Mouse (Mus musculus) limb, embryonic 15.5 days (tissue): ENCODE measurements at regions not wholly inside any gene's neighbourhood (a gene's known extent, or its start where the extent isn't known, plus 50 kb on each side); places are given as distances from the start of the nearest gene placed in this dataset.

Experiments
- ATAC-seq: fragments of 200-750 bp; cut with Nextera tagmentation; 2 replicates; pipeline ENCODE4 v1.8.0; 2017; ENCODE audit warnings: low read depth, moderate TSS enrichment; ENCODE audit not compliant: insufficient number of reproducible peaks, low FRiP score, low TSS enrichment
- H3K27ac ChIP-seq: fragments of 300-500 bp; sonication (generic); 2 replicates; pipeline ENCODE4 v1.5.1; 2015; ENCODE audit warnings: moderate library complexity, mild to moderate bottlenecking, inconsistent platforms
- H3K27me3 ChIP-seq: fragments of 300-500 bp; sonication (generic); 2 replicates; pipeline ENCODE4 v1.6.1; 2015; ENCODE audit warnings: inconsistent platforms
- H3K36me3 ChIP-seq: fragments of 300-500 bp; sonication (generic); 2 replicates; pipeline ENCODE4 v1.6.1; 2015; ENCODE audit warnings: inconsistent platforms
- H3K4me1 ChIP-seq: fragments of 300-500 bp; sonication (generic); 2 replicates; pipeline ENCODE4 v1.6.1; 2015; ENCODE audit warnings: inconsistent platforms
- H3K4me2 ChIP-seq: fragments of 300-500 bp; sonication (generic); 2 replicates; pipeline ENCODE4 v1.6.1; 2015; ENCODE audit warnings: mild to moderate bottlenecking, inconsistent platforms
- H3K4me3 ChIP-seq: fragments of 300-500 bp; sonication (generic); 2 replicates; pipeline ENCODE4 v1.5.1; 2015; ENCODE audit warnings: mild to moderate bottlenecking, inconsistent platforms
- H3K9ac ChIP-seq: fragments of 300-500 bp; sonication (generic); 2 replicates; pipeline ENCODE4 v1.6.1; 2015; ENCODE audit warnings: inconsistent platforms
- H3K9me3 ChIP-seq: fragments of 300-500 bp; sonication (generic); 2 replicates; pipeline ENCODE4 v1.6.1; 2016; ENCODE audit warnings: inconsistent platforms
- WGBS: fragments of 180-500 bp; shearing (Covaris S2); methylation state at CpG from one replicate; pipeline ENCODE4 v1.1.7; 2015; 5-methylcytosine and 5-hydroxymethylcytosine counted together

DNA sequence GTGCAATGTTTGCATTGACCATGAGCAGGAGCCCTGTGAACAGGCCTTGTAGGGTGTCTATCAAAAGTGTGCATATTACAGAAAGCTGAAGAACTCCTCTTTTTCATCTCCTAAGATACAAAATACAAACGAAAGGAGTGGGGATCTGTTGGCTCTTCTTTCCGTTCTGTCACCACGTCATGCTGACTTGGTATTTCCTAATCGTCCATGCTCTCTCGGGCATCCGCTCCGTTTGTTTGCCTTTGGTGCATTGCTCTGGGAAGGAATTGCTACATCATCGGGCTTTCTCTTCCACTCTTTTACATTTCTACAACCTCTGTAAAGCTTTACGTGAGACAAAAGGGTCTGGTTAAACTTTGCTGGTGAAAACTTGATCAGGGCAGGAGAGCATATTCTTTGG lies 581.2 kb upstream of the Nr5a2 start:
- ATAC-seq, result no peak
- Histone ChIP-seq H3K4me3 (no peak overlapping the region), H3K4me1 (no peaks in the 10 kb centered on the region), H3K9ac (no peak overlapping the region), H3K27ac (no peak overlapping the region), H3K4me2 (no peak overlapping the region), H3K9me3 (no peaks in the 10 kb centered on the region), H3K36me3 (no peaks in the 10 kb centered on the region), H3K27me3 (no peaks in the 10 kb centered on the region)
- 80% methylated on average over 9 of the region's 9 CpGs for WGBS

DNA sequence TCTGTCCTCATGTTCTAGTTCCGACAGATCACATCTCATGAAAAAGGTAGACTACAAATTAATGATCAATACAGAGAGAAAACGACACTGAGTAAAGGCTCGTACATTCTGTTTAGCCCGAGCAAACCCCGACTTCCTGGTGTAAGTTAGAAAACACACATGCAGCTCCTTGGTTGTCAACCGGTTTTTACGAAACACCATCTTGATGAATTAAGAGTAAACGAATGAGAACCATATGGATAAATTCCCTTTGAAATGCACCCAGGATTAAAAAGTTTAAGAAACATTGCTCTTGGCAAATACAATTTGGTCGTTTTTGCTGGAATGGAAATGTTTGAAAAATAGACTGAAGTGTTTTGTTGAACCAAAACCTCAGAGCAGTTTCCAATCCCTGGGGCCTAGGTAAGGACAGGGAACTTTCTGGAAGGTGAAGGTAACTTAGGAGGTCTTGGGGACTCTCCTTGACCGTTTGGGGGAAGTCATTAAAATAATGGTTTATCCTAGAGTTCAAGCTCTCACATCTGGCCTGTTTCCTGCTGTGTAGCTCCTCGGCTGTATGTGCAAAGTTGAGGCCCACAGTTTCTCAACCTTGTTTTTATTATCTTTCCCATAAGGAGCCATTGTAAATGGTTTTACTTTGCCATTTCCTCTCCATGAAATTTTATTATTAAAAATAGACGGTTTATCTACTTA lies 579.3 kb upstream of the Nr5a2 start:
- no peaks in the 10 kb centered on the region for H3K4me1 ChIP-seq
- no peak overlapping the region for H3K9ac ChIP-seq
- H3K4me3 ChIP-seq, result no peak overlapping the region
- H3K4me2 ChIP-seq, result no peak overlapping the region
- no peaks in the 10 kb centered on the region for H3K9me3 ChIP-seq
- no peaks in the 10 kb centered on the region for H3K27me3 ChIP-seq
- WGBS, result 27% methylated on average over 12 of the region's 12 CpGs
- ATAC-seq, result no peak
- no peaks in the 10 kb centered on the region for H3K36me3 ChIP-seq
- H3K27ac ChIP-seq, result peak overlapping the region; percentile 54

DNA sequence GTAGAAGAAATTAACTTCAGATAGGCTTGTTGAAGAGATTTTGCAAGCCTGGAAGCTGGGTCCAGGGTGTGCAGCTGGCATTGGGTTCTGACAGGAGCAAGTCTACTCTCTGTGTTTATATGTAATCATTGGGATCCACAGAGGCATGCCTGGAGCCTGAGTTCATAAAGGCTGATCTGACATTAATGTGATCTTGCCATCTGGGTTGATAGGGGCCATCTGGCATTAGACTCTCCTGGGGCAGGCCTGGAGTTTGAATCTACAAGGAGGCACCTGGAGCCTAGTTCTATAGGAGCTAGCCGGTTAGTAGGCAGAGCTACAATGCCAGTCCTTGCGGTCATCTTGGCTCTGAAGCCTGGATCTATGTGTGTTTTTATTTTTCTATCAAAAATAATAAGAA lies 554.5 kb upstream of the Nr5a2 start:
- no peak overlapping the region for H3K4me3 ChIP-seq
- WGBS, result 70% methylated on average over 2 of the region's 2 CpGs
- no peak for ATAC-seq

DNA sequence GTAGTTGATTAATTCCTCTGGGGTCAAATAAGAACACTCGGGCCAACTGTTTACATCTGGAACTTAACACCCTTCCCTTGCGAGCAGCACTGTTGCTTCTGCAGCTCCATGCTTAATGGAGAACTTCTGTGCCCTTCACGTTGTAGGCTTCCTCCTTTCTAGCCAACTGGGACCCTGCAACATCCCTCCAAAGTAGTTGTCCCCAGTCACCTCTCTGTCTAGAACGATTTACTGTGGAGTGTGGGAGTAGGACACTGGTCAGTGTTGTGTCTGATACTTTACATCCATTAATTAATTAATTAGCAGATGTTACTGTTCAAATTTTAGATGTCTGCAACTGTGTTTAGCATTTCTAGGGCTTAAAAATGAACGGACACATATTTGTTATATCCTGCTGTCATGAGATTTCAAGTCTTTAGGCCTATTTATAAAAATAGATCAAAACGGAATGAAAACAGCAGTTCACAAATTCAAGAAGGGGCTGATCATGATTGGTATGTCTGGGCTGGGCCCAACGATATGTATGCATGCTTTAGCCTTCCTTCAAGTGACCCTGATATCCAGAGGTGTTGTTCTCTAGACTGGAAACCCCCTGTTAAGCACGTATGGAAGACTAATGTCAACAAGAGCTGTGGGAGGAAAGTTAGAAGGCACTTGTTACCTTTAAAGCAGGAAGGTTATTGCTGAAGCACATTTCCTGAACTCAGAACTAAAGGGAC lies 543.6 kb upstream of the Nr5a2 start:
- no peak overlapping the region for H3K4me2 ChIP-seq
- no peaks in the 10 kb centered on the region for H3K27me3 ChIP-seq
- H3K4me3 ChIP-seq, result no peak overlapping the region
- ATAC-seq, result no peak
- no peak overlapping the region for H3K9ac ChIP-seq
- H3K9me3 ChIP-seq, result no peaks in the 10 kb centered on the region
- H3K4me1 ChIP-seq, result no peaks in the 10 kb centered on the region
- H3K36me3 ChIP-seq, result no peaks in the 10 kb centered on the region
- no peak overlapping the region for H3K27ac ChIP-seq
- 55% methylated on average over 8 of the region's 8 CpGs for WGBS

More for the DNA sequence above, 554.5 kb upstream of the Nr5a2 start:
- H3K36me3 ChIP-seq, result no peaks in the 10 kb centered on the region
- H3K9me3 ChIP-seq, result no peaks in the 10 kb centered on the region
- no peak overlapping the region for H3K27ac ChIP-seq
- no peaks in the 10 kb centered on the region for H3K27me3 ChIP-seq
- no peak overlapping the region for H3K4me2 ChIP-seq
- no peaks in the 10 kb centered on the region for H3K4me1 ChIP-seq
- H3K9ac ChIP-seq, result no peak overlapping the region

DNA sequence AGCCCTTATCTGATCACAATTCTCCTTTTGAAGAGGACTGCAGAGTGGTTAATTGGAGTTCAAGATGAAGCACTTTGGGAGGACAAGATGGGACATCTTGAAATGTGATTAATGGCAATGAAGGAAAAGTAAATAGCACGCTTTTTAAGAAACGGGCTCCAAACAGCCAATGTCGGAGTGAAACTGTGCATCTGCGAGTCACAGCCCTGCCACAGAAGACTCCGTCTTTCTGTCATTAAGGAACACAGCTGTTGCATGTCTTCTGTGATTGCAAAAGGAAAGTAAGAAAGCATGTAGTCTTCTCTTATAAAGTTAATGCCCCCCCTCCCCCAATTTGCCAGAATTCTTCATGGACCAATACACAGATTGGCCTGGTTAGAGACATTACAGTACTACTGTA lies 528.0 kb upstream of the Nr5a2 start:
- WGBS, result 74% methylated on average over 5 of the region's 5 CpGs
- H3K4me3 ChIP-seq, result no peak overlapping the region
- H3K27ac ChIP-seq, result no peak overlapping the region
- no peaks in the 10 kb centered on the region for H3K27me3 ChIP-seq
- ATAC-seq, result no peak
- H3K9me3 ChIP-seq, result no peaks in the 10 kb centered on the region
- no peak overlapping the region for H3K9ac ChIP-seq
- no peaks in the 10 kb centered on the region for H3K4me1 ChIP-seq
- H3K36me3 ChIP-seq, result no peaks in the 10 kb centered on the region
- no peak overlapping the region for H3K4me2 ChIP-seq

DNA sequence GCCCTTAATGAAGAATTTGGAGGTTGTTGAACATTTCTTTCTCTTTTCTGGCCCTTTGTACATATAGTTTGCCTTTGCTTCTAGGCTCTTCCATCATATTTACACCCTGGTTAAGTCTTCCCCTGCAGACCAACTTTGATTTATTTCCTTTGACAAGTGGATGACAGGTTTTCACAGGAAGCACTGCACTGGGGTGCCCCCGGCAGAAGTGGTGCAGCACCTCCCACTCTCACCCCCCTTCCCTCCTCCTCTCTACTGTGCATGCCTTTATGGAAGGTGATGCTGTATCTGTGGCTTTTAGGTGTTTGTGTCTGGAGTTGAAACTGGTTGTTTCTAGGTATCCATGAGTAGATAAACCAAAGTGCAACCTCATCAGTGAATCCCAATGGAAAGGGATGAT lies 518.2 kb upstream of the Nr5a2 start:
- H3K4me3 ChIP-seq, result no peak overlapping the region
- no peaks in the 10 kb centered on the region for H3K27me3 ChIP-seq
- no peak overlapping the region for H3K27ac ChIP-seq
- WGBS, result 22% methylated on average over 1 of the region's 1 CpGs
- no peaks in the 10 kb centered on the region for H3K9me3 ChIP-seq
- H3K4me2 ChIP-seq, result no peak overlapping the region
- no peak overlapping the region for H3K9ac ChIP-seq
- H3K4me1 ChIP-seq, result peaks cover 3% of the 10 kb centered on the region; the same call in 1 of the 2 replicates
- H3K36me3 ChIP-seq, result no peaks in the 10 kb centered on the region
- no peak for ATAC-seq

DNA sequence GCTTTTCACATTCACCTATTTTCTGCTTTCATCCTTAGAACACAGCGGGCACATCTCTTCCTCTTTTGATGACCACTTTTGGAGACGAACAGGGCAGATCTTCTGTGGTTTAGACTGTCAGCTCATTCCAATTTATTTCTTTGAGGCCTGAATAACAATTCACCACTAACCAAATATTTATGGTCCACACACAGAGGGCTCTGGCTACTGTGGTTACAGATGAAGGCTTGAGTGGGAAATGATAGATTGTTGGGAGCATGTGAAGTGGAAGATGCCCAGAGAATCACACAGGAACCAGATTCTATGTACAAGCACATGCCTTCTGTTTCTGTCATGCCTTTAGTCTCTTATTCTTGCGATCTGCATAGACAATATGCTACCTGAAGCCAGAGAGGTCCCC lies 517.0 kb upstream of the Nr5a2 start:
- H3K36me3 ChIP-seq, result no peaks in the 10 kb centered on the region
- H3K9ac ChIP-seq, result no peak overlapping the region
- no peaks in the 10 kb centered on the region for H3K27me3 ChIP-seq
- WGBS, result 85% methylated on average over 3 of the region's 3 CpGs
- no peak overlapping the region for H3K27ac ChIP-seq
- H3K4me1 ChIP-seq, result peaks cover 3% of the 10 kb centered on the region; the same call in 1 of the 2 replicates
- no peak overlapping the region for H3K4me2 ChIP-seq
- no peak for ATAC-seq
- no peaks in the 10 kb centered on the region for H3K9me3 ChIP-seq
- no peak overlapping the region for H3K4me3 ChIP-seq

DNA sequence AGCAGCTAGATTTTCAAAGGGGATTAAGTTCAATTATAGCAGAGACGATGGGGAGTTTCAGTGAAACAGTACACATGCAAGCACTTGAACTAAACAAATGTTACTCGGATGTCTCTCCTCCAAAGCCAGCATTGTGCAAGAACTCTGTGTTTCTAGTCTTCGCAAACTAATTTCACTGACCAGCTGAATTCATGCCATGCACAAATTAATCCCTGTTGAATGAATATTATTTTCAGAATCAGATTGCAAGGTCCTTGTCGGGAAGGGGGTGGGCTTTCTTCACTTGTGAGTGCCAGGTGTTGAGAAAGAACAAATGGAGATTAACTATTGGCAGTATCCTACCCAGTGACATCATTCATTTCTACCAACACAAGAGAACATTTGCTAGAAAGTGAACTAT lies 514.6 kb upstream of the Nr5a2 start:
- Histone ChIP-seq H3K4me1 (peaks cover 3% of the 10 kb centered on the region; the same call in 1 of the 2 replicates), H3K4me3 (no peak overlapping the region), H3K9me3 (no peaks in the 10 kb centered on the region), H3K27me3 (no peaks in the 10 kb centered on the region), H3K36me3 (no peaks in the 10 kb centered on the region), H3K27ac (no peak overlapping the region), H3K9ac (no peak overlapping the region), H3K4me2 (no peak overlapping the region)
- ATAC-seq, result no peak
- WGBS, result 72% methylated on average over 4 of the region's 4 CpGs

DNA sequence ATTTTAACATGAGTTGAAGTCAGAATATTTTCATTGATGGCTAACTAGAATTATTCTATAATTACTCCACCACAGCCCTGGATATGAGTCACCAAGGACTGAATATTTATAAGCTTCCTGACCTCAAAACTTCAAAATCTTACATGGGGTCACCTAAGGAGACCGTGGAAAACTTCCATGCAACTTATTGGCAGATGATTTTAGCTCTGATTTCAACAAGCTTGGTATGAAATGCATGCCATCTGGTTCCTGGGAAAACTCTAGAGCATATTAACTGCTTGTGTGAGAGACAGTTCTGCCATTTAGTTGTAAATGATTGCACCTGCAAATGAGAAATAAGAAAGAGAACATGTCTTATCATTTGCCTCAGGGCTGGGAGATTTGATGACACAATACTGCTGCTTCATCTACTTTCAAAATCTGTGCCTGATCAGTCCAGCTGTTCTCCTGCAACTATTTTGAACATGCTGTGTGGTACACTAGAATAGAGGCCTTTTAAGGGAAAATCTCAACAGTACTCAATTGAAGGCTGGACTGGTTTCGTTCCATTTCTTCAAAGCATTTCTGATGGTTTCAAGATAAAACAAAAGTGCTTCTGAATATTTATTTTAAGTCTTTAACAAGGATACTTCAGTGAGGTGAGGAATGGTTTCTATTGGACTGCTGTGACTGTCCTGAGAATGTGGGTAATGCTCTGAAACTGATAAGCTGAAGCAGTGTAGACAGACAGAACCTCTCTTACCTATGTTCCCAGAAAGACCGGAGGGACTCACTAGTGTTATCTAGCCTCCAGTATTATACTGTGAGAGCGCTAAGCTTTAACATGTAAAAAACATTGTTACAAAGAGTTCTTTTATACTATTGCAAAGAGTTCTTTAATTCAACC lies 513.8 kb upstream of the Nr5a2 start:
- no peak for ATAC-seq
- Histone ChIP-seq H3K36me3 (no peaks in the 10 kb centered on the region), H3K4me2 (no peak overlapping the region), H3K27ac (no peak overlapping the region), H3K9ac (no peak overlapping the region), H3K27me3 (no peaks in the 10 kb centered on the region), H3K9me3 (no peaks in the 10 kb centered on the region), H3K4me1 (peaks cover 3% of the 10 kb centered on the region; the same call in 1 of the 2 replicates), H3K4me3 (no peak overlapping the region)
- 71% methylated on average over 4 of the region's 4 CpGs for WGBS

DNA sequence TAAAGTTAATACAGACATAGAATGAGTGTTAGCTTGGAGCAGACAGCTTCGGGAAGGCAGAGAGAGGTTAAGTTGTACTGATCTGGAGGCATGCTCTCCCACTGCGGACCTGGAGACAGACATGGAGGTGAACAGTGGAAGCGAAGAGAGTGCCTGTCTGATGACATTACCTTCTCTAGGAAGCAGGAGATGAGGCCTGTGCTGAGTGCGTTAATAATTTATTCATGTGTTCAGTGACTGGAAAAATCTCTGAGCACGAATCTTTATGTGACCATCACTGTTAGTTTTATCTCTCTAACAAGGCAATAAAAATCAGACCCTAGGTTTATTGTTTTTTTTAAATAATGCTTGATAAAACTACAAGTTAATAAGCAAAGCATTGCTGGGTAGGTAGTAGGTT lies 504.7 kb upstream of the Nr5a2 start:
- Histone ChIP-seq H3K4me1 (no peaks in the 10 kb centered on the region), H3K4me2 (no peak overlapping the region), H3K9me3 (no peaks in the 10 kb centered on the region), H3K27ac (no peak overlapping the region), H3K4me3 (no peak overlapping the region), H3K36me3 (no peaks in the 10 kb centered on the region), H3K27me3 (no peaks in the 10 kb centered on the region), H3K9ac (no peak overlapping the region)
- ATAC-seq, result no peak
- WGBS, result 86% methylated on average over 5 of the region's 5 CpGs

DNA sequence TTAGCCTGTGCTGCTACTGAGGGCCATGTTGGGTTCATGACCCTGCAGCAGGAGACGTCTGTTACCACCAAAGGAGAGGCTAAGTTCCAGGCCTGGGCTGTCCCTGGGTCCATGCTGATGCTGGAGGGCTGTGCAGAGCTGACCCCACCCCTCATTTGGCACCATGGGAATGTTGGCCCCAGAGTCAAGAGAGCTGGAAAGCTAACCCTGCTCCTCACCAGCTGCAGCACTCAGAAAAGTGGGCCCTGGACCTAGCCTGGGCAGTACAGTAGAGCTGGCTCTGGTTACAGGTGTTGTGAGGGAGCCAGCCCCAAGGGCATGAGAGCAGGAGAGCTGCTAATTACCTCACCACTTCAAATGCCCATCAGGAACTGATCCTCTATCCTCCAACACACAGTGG lies 500.9 kb upstream of the Nr5a2 start:
- no peaks in the 10 kb centered on the region for H3K27me3 ChIP-seq
- H3K4me3 ChIP-seq, result no peak overlapping the region
- ATAC-seq, result no peak

More for the DNA sequence above, 500.9 kb upstream of the Nr5a2 start:
- Histone ChIP-seq H3K4me1 (no peaks in the 10 kb centered on the region), H3K9ac (no peak overlapping the region), H3K4me2 (no peak overlapping the region), H3K36me3 (no peaks in the 10 kb centered on the region), H3K27ac (no peak overlapping the region), H3K9me3 (no peaks in the 10 kb centered on the region)
- 65% methylated on average over 1 of the region's 1 CpGs for WGBS
